Mouse (Mus musculus): ENCODE results near the gene Pramel7. TPM values are rescaled to one million over a fixed set of nuclear protein-coding genes. Genes with fewer than 3 reads are reported as not detected.

Pramel7 gene
- polyA plus RNA-seq, 1 experiment from 2014 or later = not detected

- DNase-seq (no peak), ATAC-seq (ENCODE audit: insufficient read depth) (no peak)
- WGBS = 66% methylated on average over 7 of the region's 8 CpGs
- H3K4me3 ChIP-seq (ENCODE audit: low read depth, low read length) = no peak overlapping the region
- H3K4me2 ChIP-seq = no peak overlapping the region
- H3K4me1 ChIP-seq (ENCODE audit: insufficient read depth) = no peaks in the 10 kb centered on the region
- H3K9ac ChIP-seq = no peak overlapping the region
- no peak for TF ChIP-seq CTCF (IDR thresholded peaks at IDR 0.05; ENCODE audit: low read depth)
- H3K9me3 ChIP-seq (ENCODE audit: low read depth, low read length) = no peaks in the 10 kb centered on the region
- H3K27ac ChIP-seq (ENCODE audit: low read depth) = no peak overlapping the region
- no peaks in the 10 kb centered on the region for H3K36me3 ChIP-seq (ENCODE audit: insufficient read depth)
- no peaks in the 10 kb centered on the region for H3K27me3 ChIP-seq (ENCODE audit: insufficient read depth, low read length)
Observed at GRCm38 (mm10) chr2:87515457-87516060, 18.7 kb upstream of the Pramel7 start.

DNA sequence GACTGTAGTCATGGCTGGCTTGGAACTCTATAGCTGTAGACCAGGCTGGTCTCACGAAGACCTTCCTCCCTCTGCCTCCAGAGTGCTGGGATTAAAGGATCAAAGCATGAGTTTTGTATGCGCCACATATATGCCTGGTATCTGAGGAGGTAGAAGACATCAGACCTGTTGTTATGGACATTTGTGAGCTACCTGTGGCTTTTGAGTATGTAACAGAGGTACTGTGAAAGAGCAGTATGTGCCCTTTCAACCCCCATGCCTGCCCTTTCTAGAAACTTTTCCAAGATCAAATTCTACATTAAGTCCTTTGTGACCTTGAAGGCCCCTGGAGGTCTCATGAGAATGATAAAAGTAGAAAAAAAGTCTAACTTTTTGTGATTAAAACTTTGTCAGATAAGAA lies 18.2 kb upstream of the Pramel7 start:
- Histone ChIP-seq H3K36me3 (ENCODE audit: insufficient read depth) (no peaks in the 10 kb centered on the region), H3K27me3 (ENCODE audit: insufficient read depth, low read length) (no peaks in the 10 kb centered on the region), H3K4me1 (ENCODE audit: insufficient read depth) (no peaks in the 10 kb centered on the region), H3K9me3 (ENCODE audit: low read depth, low read length) (no peaks in the 10 kb centered on the region), H3K9ac (no peak overlapping the region), H3K4me2 (no peak overlapping the region), H3K27ac (ENCODE audit: low read depth) (no peak overlapping the region), H3K4me3 (ENCODE audit: low read depth, low read length) (no peak overlapping the region)
- DNase-seq (no peak), ATAC-seq (ENCODE audit: insufficient read depth) (no peak)
- 89% methylated on average over 2 of the region's 2 CpGs for WGBS
- TF ChIP-seq CTCF (IDR thresholded peaks at IDR 0.05; ENCODE audit: low read depth) = no peak

DNA sequence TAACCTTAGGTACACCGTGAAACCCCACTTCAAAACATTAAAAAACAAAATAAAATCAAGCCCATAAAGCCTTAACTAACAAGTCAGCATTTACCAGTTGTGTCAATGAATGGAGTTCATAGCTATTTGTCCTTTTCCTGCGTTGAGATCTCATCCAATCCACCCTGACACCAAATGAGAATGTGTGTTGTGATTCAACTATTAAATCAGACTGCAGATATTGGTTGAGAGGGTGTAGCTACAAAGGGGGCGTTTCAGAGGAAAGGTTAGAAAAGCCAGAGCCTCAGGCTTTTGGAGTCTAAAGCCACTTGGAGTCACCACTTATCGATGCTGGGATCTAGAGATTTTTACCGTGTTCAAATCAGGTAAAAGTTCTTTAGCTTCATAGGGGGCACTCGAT lies 9.4 kb upstream of the Pramel7 start, which contains the start of gene Pramel6:
Gene Pramel6 (plus strand): TSS at position 301 of the 400 bp plus-strand sequence.
- Histone ChIP-seq H3K27ac (ENCODE audit: low read depth) (no peak within 1 kb of the TSS), H3K9ac (no peak within 1 kb of the TSS), H3K36me3 (ENCODE audit: insufficient read depth) (no peaks in the 10 kb centered on the region), H3K9me3 (ENCODE audit: low read depth, low read length) (no peaks in the 10 kb centered on the region), H3K4me3 (ENCODE audit: low read depth, low read length) (no peak within 1 kb of the TSS), H3K4me2 (no peak within 1 kb of the TSS), H3K4me1 (ENCODE audit: insufficient read depth) (no peaks in the 10 kb centered on the region), H3K27me3 (ENCODE audit: insufficient read depth, low read length) (no peaks in the 10 kb centered on the region)
- no peak for TF ChIP-seq CTCF (IDR thresholded peaks at IDR 0.05; ENCODE audit: low read depth)
- 81% methylated on average over 6 of the region's 6 CpGs for WGBS
- ATAC-seq (ENCODE audit: insufficient read depth) (no peak), DNase-seq (no peak)

DNA sequence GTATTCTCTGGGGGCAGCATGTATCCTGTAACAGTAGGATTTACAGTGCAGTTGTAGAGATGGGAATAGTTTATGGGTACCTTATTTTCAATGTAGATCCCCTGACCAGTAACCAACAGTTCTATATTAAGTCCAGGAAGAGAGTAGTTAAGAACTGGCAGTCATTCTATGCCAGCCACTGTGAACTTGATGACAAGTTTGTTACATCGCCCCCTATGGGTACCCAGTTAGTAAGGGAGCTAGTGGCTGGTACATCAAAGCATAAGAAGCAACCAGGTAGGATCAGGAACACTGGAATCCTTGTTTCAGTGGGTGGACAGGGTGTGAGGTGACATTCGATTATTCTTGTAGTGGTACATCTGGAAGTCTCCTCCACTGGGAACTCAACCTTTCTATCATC lies 14.6 kb downstream of the Pramel7 start:
- Histone ChIP-seq H3K36me3 (ENCODE audit: insufficient read depth) (no peaks in the 10 kb centered on the region), H3K4me2 (no peak overlapping the region), H3K27me3 (ENCODE audit: insufficient read depth, low read length) (no peaks in the 10 kb centered on the region), H3K4me1 (ENCODE audit: insufficient read depth) (no peaks in the 10 kb centered on the region), H3K9me3 (ENCODE audit: low read depth, low read length) (no peaks in the 10 kb centered on the region), H3K27ac (ENCODE audit: low read depth) (no peak overlapping the region), H3K9ac (no peak overlapping the region), H3K4me3 (ENCODE audit: low read depth, low read length) (no peak overlapping the region)
- WGBS = 79% methylated on average over 2 of the region's 2 CpGs
- ATAC-seq (ENCODE audit: insufficient read depth) = no peak
- TF ChIP-seq CTCF (IDR thresholded peaks at IDR 0.05; ENCODE audit: low read depth) = no peak
- DNase-seq = no peak

DNA sequence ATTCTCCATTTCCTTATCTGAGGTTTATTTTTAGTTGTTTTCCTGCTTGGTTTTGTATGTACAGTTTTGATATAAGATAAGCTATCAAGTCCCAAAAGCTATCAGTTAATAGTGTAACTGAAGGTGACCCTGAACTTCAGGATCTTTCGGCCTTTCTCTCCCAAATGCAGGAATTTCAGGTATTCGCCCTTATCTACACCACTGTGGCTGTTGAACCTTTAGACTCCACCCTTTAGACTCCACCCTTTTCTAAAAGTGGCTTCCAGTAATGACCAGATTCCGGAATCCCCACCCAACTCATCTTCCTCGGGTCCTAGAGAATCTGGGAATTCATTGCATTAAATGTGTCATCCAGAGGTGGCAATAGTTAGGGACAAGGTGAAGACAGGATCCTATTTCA lies 15.7 kb downstream of the Pramel7 start:
- H3K27ac ChIP-seq (ENCODE audit: low read depth) = no peak overlapping the region
- H3K4me2 ChIP-seq = no peak overlapping the region
- H3K27me3 ChIP-seq (ENCODE audit: insufficient read depth, low read length) = no peaks in the 10 kb centered on the region
- WGBS = 73% methylated on average over 4 of the region's 4 CpGs
- no peaks in the 10 kb centered on the region for H3K36me3 ChIP-seq (ENCODE audit: insufficient read depth)
- no peak overlapping the region for H3K9ac ChIP-seq
- H3K4me3 ChIP-seq (ENCODE audit: low read depth, low read length) = no peak overlapping the region
- no peaks in the 10 kb centered on the region for H3K4me1 ChIP-seq (ENCODE audit: insufficient read depth)
- TF ChIP-seq CTCF (IDR thresholded peaks at IDR 0.05; ENCODE audit: low read depth) = no peak
- H3K9me3 ChIP-seq (ENCODE audit: low read depth, low read length) = no peaks in the 10 kb centered on the region
- ATAC-seq (ENCODE audit: insufficient read depth) (no peak), DNase-seq (no peak)

GRCm38 (mm10) chr2:87480207-87480606 lies 16.7 kb downstream of the Pramel7 start:
- ATAC-seq (ENCODE audit: insufficient read depth) (no peak), DNase-seq (no peak)
- no peak overlapping the region for H3K4me3 ChIP-seq (ENCODE audit: low read depth, low read length)
- no peaks in the 10 kb centered on the region for H3K9me3 ChIP-seq (ENCODE audit: low read depth, low read length)
- H3K27ac ChIP-seq (ENCODE audit: low read depth) = no peak overlapping the region
- no peaks in the 10 kb centered on the region for H3K27me3 ChIP-seq (ENCODE audit: insufficient read depth, low read length)
- H3K36me3 ChIP-seq (ENCODE audit: insufficient read depth) = no peaks in the 10 kb centered on the region
- no peak overlapping the region for H3K9ac ChIP-seq
- H3K4me2 ChIP-seq = no peak overlapping the region
- no peaks in the 10 kb centered on the region for H3K4me1 ChIP-seq (ENCODE audit: insufficient read depth)
- no peak for TF ChIP-seq CTCF (IDR thresholded peaks at IDR 0.05; ENCODE audit: low read depth)

DNA sequence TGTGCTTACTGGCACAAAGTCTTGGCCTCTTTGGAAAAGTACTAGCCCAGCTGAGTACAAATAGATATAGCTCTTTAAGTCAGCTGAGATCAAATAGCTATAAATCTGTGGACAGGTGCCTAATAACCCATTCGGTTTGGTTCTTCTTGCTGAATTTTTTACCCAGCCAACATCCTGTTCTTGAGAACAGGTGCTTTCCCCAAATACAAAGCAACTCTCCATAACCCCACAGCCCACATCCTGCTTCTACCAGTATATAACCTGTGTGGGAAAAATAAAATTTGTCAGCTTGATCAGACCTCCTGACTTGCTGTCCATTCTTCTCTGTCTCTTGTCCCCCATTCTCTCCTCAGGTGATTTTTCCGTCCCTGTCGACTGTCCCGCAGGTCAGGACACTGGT lies 35.1 kb downstream of the Pramel7 start:
- Histone ChIP-seq H3K4me1 (ENCODE audit: insufficient read depth) (no peaks in the 10 kb centered on the region), H3K4me2 (no peak overlapping the region), H3K9ac (no peak overlapping the region), H3K9me3 (ENCODE audit: low read depth, low read length) (no peaks in the 10 kb centered on the region), H3K27ac (ENCODE audit: low read depth) (no peak overlapping the region), H3K27me3 (ENCODE audit: insufficient read depth, low read length) (no peaks in the 10 kb centered on the region), H3K4me3 (ENCODE audit: low read depth, low read length) (no peak overlapping the region), H3K36me3 (ENCODE audit: insufficient read depth) (no peaks in the 10 kb centered on the region)
- TF ChIP-seq CTCF (IDR thresholded peaks at IDR 0.05; ENCODE audit: low read depth) = no peak
- WGBS = 90% methylated on average over 4 of the region's 4 CpGs
- ATAC-seq (ENCODE audit: insufficient read depth) = no peak
- no peak for DNase-seq

DNA sequence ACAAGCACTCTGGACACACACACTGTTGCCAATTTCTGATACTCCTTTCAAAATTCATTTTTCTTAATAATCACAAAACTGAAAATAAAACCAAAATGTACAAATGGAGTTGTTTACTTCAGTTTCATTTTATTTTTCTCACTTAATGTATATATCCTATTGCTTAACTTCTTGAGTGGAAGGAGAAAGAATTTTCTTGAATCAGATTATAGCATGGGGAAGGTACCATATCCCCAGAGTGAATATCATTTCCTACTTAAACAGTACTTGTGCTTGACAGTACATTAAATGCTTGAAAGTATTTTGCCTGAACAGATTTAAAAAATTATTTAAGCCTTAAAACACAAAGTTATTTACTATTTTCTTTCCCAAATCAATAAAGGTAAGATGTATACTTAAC lies 43.2 kb downstream of the Pramel7 start, which contains the start of gene Olfr1126:
Gene Olfr1126 (plus strand): TSS at position 301 of the 400 bp plus-strand sequence.
- ATAC-seq (ENCODE audit: insufficient read depth) (no peak), DNase-seq (no peak)
- H3K9me3 ChIP-seq (ENCODE audit: low read depth, low read length) = no peaks in the 10 kb centered on the region
- no peak for TF ChIP-seq CTCF (IDR thresholded peaks at IDR 0.05; ENCODE audit: low read depth)
- no peak within 1 kb of the TSS for H3K4me2 ChIP-seq
- H3K36me3 ChIP-seq (ENCODE audit: insufficient read depth) = no peaks in the 10 kb centered on the region
- no peak within 1 kb of the TSS for H3K4me3 ChIP-seq (ENCODE audit: low read depth, low read length)
- no peaks in the 10 kb centered on the region for H3K4me1 ChIP-seq (ENCODE audit: insufficient read depth)
- no peak within 1 kb of the TSS for H3K27ac ChIP-seq (ENCODE audit: low read depth)
- H3K9ac ChIP-seq = no peak within 1 kb of the TSS
- no peaks in the 10 kb centered on the region for H3K27me3 ChIP-seq (ENCODE audit: insufficient read depth, low read length)

Other genes with a start within 250 kb of the Pramel7 start
- not detected in 2 replicates for gene Olfr1115, start 249.1 kb downstream of the Pramel7 start, polyA plus RNA-seq (2014; fragmentation: Nextera tagmentation; extraction: Ambion mirVana)
- not detected in 2 replicates for gene Olfr1116, start 229.6 kb downstream of the Pramel7 start, polyA plus RNA-seq (2014; fragmentation: Nextera tagmentation; extraction: Ambion mirVana)
- not detected in 2 replicates for gene Olfr1118, start 189.5 kb downstream of the Pramel7 start, polyA plus RNA-seq (2014; fragmentation: Nextera tagmentation; extraction: Ambion mirVana)
- gene Olfr1120, start 142.3 kb downstream of the Pramel7 start, polyA plus RNA-seq (2014; fragmentation: Nextera tagmentation; extraction: Ambion mirVana) = not detected in 2 replicates
- gene Olfr1121, start 127.2 kb downstream of the Pramel7 start, polyA plus RNA-seq (2014; fragmentation: Nextera tagmentation; extraction: Ambion mirVana) = not detected in 2 replicates
- not detected in 2 replicates for gene Olfr1122, start 111.2 kb downstream of the Pramel7 start, polyA plus RNA-seq (2014; fragmentation: Nextera tagmentation; extraction: Ambion mirVana)
- gene Olfr1123, start 80.5 kb downstream of the Pramel7 start, polyA plus RNA-seq (2014; fragmentation: Nextera tagmentation; extraction: Ambion mirVana) = not detected in 2 replicates
- gene Olfr1124, start 66.8 kb downstream of the Pramel7 start, polyA plus RNA-seq (2014; fragmentation: Nextera tagmentation; extraction: Ambion mirVana) = not detected in 2 replicates
- not detected in 2 replicates for gene Olfr1126, start 43.1 kb downstream of the Pramel7 start, polyA plus RNA-seq (2014; fragmentation: Nextera tagmentation; extraction: Ambion mirVana)
- gene Pramel6, start 9.5 kb upstream of the Pramel7 start, polyA plus RNA-seq (2014; fragmentation: Nextera tagmentation; extraction: Ambion mirVana) = not detected in 2 replicates
- gene Olfr153, start 34.7 kb upstream of the Pramel7 start, polyA plus RNA-seq (2014; fragmentation: Nextera tagmentation; extraction: Ambion mirVana) = not detected in 2 replicates
- gene Olfr1128, start 48.4 kb upstream of the Pramel7 start, polyA plus RNA-seq (2014; fragmentation: Nextera tagmentation; extraction: Ambion mirVana) = not detected in 2 replicates
- not detected in 2 replicates for gene Olfr1129, start 76.8 kb upstream of the Pramel7 start, polyA plus RNA-seq (2014; fragmentation: Nextera tagmentation; extraction: Ambion mirVana)
- not detected in 2 replicates for gene Olfr1130, start 109.1 kb upstream of the Pramel7 start, polyA plus RNA-seq (2014; fragmentation: Nextera tagmentation; extraction: Ambion mirVana)
- gene Olfr1131, start 130.0 kb upstream of the Pramel7 start, polyA plus RNA-seq (2014; fragmentation: Nextera tagmentation; extraction: Ambion mirVana) = not detected in 2 replicates
- not detected in 2 replicates for gene Olfr1132, start 140.4 kb upstream of the Pramel7 start, polyA plus RNA-seq (2014; fragmentation: Nextera tagmentation; extraction: Ambion mirVana)
- gene Olfr1133, start 150.3 kb upstream of the Pramel7 start, polyA plus RNA-seq (2014; fragmentation: Nextera tagmentation; extraction: Ambion mirVana) = not detected in 2 replicates
- not detected in 2 replicates for gene Olfr1134, start 161.4 kb upstream of the Pramel7 start, polyA plus RNA-seq (2014; fragmentation: Nextera tagmentation; extraction: Ambion mirVana)
- not detected in 2 replicates for gene Olfr1135, start 176.6 kb upstream of the Pramel7 start, polyA plus RNA-seq (2014; fragmentation: Nextera tagmentation; extraction: Ambion mirVana)
- gene Olfr1136, start 196.9 kb upstream of the Pramel7 start, polyA plus RNA-seq (2014; fragmentation: Nextera tagmentation; extraction: Ambion mirVana) = not detected in 2 replicates
- gene Olfr1137, start 216.1 kb upstream of the Pramel7 start, polyA plus RNA-seq (2014; fragmentation: Nextera tagmentation; extraction: Ambion mirVana) = not detected in 2 replicates
- not detected in 2 replicates for gene Olfr1138, start 242.9 kb upstream of the Pramel7 start, polyA plus RNA-seq (2014; fragmentation: Nextera tagmentation; extraction: Ambion mirVana)
- not detected in 2 replicates for gene Olfr1140, start 246.7 kb upstream of the Pramel7 start, polyA plus RNA-seq (2014; fragmentation: Nextera tagmentation; extraction: Ambion mirVana)